Mouse (Mus musculus): ENCODE results near the gene Enox1. TPM values are rescaled to one million over a fixed set of nuclear protein-coding genes. Genes with fewer than 3 reads are reported as not detected.

Gene Enox1
- polyA plus RNA-seq, 1 experiment from 2014 or later: 7.4 TPM

DNA sequence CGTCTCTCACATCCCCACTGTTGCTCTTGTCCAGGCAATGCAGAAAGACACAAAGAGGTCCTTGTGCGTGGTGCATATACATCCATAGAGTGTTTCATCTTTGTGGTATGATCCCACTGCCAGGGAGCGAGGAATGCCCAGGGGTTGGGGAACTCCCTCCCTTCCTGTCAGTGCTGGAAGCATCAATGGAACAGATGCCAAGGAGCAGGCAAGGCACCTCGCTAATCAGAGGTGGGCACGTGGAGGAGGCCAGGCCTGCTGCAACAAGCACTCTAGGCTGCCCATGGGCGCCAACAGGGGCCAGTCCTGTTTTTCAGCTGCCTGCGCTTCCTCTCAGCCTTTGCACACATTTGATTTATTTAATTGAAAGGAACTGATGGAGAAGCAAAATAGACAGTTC is 56.6 kb downstream of the Enox1 start:
- Histone ChIP-seq H3K9ac (replicated peaks; ENCODE audit: low read depth, low read length) (no peak overlapping the region), H3K36me3 (ENCODE audit: control insufficient read depth, insufficient read depth, low read length) (no peaks in the 10 kb centered on the region), H3K9me3 (ENCODE audit: control insufficient read depth, low read depth, low read length) (no peaks in the 10 kb centered on the region), H3K27ac (ENCODE audit: low read length) (no peak overlapping the region), H3K27me3 (ENCODE audit: control insufficient read depth, insufficient read depth, low read length) (no peaks in the 10 kb centered on the region), H3K4me3 (ENCODE audit: low read depth, low read length) (no peak overlapping the region), H3K4me2 (replicated peaks; ENCODE audit: low read depth, low read length) (no peak overlapping the region), H3K4me1 (ENCODE audit: control insufficient read depth, insufficient read depth, low read length) (no peaks in the 10 kb centered on the region)
- no peak for ATAC-seq (ENCODE audit: insufficient number of reproducible peaks, insufficient read depth, low FRiP score, low read depth)
- 73% methylated on average over 7 of the region's 7 CpGs for WGBS

DNA sequence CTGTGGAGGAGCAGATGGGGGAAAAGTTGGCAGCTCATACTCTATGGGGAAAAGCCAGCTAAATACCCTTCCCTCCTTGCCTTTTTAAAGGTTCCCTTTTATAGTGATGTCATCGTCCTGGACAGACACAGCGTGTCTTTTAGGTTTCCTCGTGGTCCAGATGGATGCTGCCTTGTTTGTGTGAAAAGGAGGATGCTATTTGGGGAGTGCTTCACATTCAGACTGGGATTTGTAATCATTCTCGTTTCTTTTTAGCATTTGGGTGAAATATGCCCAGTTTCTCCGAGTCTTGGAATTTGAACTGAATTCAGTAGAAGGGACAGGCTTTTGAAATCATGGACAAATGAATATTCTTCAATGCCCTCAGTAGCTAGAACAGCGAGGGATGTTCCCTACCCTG is 58.3 kb downstream of the Enox1 start:
- no peak overlapping the region for H3K9ac ChIP-seq (replicated peaks; ENCODE audit: low read depth, low read length)
- 83% methylated on average over 6 of the region's 6 CpGs for WGBS
- no peaks in the 10 kb centered on the region for H3K27me3 ChIP-seq (ENCODE audit: control insufficient read depth, insufficient read depth, low read length)
- ATAC-seq (ENCODE audit: insufficient number of reproducible peaks, insufficient read depth, low FRiP score, low read depth): no peak
- H3K4me3 ChIP-seq (ENCODE audit: low read depth, low read length): no peak overlapping the region
- H3K9me3 ChIP-seq (ENCODE audit: control insufficient read depth, low read depth, low read length): no peaks in the 10 kb centered on the region
- no peak overlapping the region for H3K27ac ChIP-seq (ENCODE audit: low read length)
- no peaks in the 10 kb centered on the region for H3K36me3 ChIP-seq (ENCODE audit: control insufficient read depth, insufficient read depth, low read length)
- no peak overlapping the region for H3K4me2 ChIP-seq (replicated peaks; ENCODE audit: low read depth, low read length)
- H3K4me1 ChIP-seq (ENCODE audit: control insufficient read depth, insufficient read depth, low read length): no peaks in the 10 kb centered on the region

DNA sequence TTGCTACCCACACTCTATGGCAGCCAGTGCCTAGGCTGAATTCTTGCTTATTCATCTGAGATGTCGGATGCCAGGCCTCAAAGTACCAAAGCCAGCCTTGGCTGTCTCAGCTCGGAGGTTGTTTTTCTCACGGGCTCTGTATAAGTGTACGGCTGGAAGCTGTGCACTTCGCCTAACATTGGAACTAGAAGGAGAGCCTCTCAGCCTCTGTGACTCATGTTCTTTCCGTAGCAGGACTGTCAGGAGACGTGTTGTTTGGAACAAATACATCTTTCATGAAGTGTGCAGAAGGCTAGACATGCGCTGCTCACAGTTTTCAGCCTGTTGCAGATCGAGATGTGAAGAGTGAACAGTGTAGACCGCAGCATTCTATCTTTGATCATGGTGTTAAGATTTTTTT is 68.8 kb downstream of the Enox1 start:
- Histone ChIP-seq H3K4me3 (ENCODE audit: low read depth, low read length) (no peak overlapping the region), H3K27ac (ENCODE audit: low read length) (no peak overlapping the region), H3K9me3 (ENCODE audit: control insufficient read depth, low read depth, low read length) (no peaks in the 10 kb centered on the region), H3K27me3 (ENCODE audit: control insufficient read depth, insufficient read depth, low read length) (no peaks in the 10 kb centered on the region), H3K4me1 (ENCODE audit: control insufficient read depth, insufficient read depth, low read length) (no peaks in the 10 kb centered on the region), H3K4me2 (replicated peaks; ENCODE audit: low read depth, low read length) (no peak overlapping the region), H3K36me3 (ENCODE audit: control insufficient read depth, insufficient read depth, low read length) (no peaks in the 10 kb centered on the region), H3K9ac (replicated peaks; ENCODE audit: low read depth, low read length) (no peak overlapping the region)
- WGBS: 83% methylated on average over 10 of the region's 10 CpGs
- ATAC-seq (ENCODE audit: insufficient number of reproducible peaks, insufficient read depth, low FRiP score, low read depth): no peak

DNA sequence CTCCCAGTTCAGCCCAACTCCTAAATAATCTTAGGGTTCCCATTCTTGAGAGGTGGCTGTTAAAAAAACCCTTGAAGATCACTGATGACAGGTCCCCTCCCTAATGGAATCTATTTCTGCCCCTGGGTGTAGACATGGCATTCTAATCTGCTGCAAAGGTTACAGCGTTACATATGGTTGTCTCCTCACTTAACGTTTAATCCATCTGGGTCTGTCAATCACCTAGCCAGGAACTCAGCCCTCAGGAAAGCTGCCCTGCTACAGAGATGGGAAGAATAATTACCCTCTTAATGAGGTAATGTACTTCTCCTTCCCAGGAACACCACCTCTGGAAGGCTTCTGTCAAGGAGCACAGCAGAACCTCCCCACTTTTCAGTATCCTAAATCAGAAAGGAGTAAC is 82.2 kb downstream of the Enox1 start:
- H3K4me1 ChIP-seq (ENCODE audit: control insufficient read depth, insufficient read depth, low read length): no peaks in the 10 kb centered on the region
- H3K36me3 ChIP-seq (ENCODE audit: control insufficient read depth, insufficient read depth, low read length): no peaks in the 10 kb centered on the region
- no peak overlapping the region for H3K27ac ChIP-seq (ENCODE audit: low read length)
- H3K9me3 ChIP-seq (ENCODE audit: control insufficient read depth, low read depth, low read length): no peaks in the 10 kb centered on the region
- 67% methylated on average over 2 of the region's 2 CpGs for WGBS
- ATAC-seq (ENCODE audit: insufficient number of reproducible peaks, insufficient read depth, low FRiP score, low read depth): no peak
- no peaks in the 10 kb centered on the region for H3K27me3 ChIP-seq (ENCODE audit: control insufficient read depth, insufficient read depth, low read length)
- H3K9ac ChIP-seq (replicated peaks; ENCODE audit: low read depth, low read length): no peak overlapping the region
- H3K4me2 ChIP-seq (replicated peaks; ENCODE audit: low read depth, low read length): no peak overlapping the region
- H3K4me3 ChIP-seq (ENCODE audit: low read depth, low read length): no peak overlapping the region

DNA sequence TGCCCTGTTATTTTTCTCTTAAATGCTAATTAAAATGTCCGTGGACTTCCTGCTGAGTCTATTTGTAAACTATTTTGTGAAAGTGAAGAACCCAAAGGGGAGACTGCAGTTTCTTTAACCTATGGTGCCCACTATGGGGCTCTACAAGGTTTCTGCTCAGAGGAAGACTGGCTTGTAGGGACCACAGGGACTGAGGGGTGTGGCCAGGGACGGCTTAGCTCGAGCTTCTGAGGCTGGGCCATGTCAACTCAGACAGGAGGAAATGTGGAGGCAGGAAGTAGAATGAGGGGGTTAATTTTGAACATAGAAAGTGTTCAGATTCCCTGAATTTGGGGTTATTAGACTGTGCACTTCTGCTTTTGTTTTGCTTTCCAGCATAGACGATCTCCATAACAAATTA is 82.8 kb downstream of the Enox1 start:
- ATAC-seq (ENCODE audit: insufficient number of reproducible peaks, insufficient read depth, low FRiP score, low read depth): no peak
- no peaks in the 10 kb centered on the region for H3K36me3 ChIP-seq (ENCODE audit: control insufficient read depth, insufficient read depth, low read length)
- WGBS: 30% methylated on average over 4 of the region's 4 CpGs
- H3K4me3 ChIP-seq (ENCODE audit: low read depth, low read length): no peak overlapping the region
- no peaks in the 10 kb centered on the region for H3K9me3 ChIP-seq (ENCODE audit: control insufficient read depth, low read depth, low read length)
- H3K9ac ChIP-seq (replicated peaks; ENCODE audit: low read depth, low read length): no peak overlapping the region
- H3K27ac ChIP-seq (ENCODE audit: low read length): no peak overlapping the region
- no peak overlapping the region for H3K4me2 ChIP-seq (replicated peaks; ENCODE audit: low read depth, low read length)
- H3K4me1 ChIP-seq (ENCODE audit: control insufficient read depth, insufficient read depth, low read length): no peaks in the 10 kb centered on the region
- no peaks in the 10 kb centered on the region for H3K27me3 ChIP-seq (ENCODE audit: control insufficient read depth, insufficient read depth, low read length)

DNA sequence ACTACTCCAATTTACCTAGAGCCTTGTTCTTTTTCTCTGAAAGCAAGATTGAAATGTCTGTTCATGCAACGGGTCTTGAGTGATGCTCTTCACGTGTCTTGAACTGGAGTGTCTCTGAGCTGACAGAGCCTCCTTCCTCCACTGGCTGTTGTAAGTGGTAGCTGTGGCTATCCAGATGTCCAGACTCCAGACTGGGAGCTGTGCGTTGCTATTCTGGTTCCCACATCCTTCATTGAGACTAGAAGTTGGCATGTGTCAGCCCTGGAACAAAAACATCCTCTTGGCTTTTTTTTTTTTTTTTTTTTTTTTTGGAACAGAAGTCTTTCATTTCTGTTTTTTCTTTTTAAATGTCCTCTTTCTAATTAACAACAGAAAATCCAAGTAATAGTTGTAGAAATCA is 90.4 kb downstream of the Enox1 start:
- Histone ChIP-seq H3K9ac (replicated peaks; ENCODE audit: low read depth, low read length) (no peak overlapping the region), H3K4me1 (ENCODE audit: control insufficient read depth, insufficient read depth, low read length) (peaks cover 3% of the 10 kb centered on the region; the same call in 1 of the 2 replicates), H3K4me3 (ENCODE audit: low read depth, low read length) (no peak overlapping the region), H3K27ac (ENCODE audit: low read length) (no peak overlapping the region), H3K36me3 (ENCODE audit: control insufficient read depth, insufficient read depth, low read length) (no peaks in the 10 kb centered on the region), H3K27me3 (ENCODE audit: control insufficient read depth, insufficient read depth, low read length) (no peaks in the 10 kb centered on the region), H3K4me2 (replicated peaks; ENCODE audit: low read depth, low read length) (no peak overlapping the region), H3K9me3 (ENCODE audit: control insufficient read depth, low read depth, low read length) (peaks cover 4% of the 10 kb centered on the region; the same call in 1 of the 2 replicates)
- no peak for ATAC-seq (ENCODE audit: insufficient number of reproducible peaks, insufficient read depth, low FRiP score, low read depth)
- WGBS: 80% methylated on average over 3 of the region's 3 CpGs

DNA sequence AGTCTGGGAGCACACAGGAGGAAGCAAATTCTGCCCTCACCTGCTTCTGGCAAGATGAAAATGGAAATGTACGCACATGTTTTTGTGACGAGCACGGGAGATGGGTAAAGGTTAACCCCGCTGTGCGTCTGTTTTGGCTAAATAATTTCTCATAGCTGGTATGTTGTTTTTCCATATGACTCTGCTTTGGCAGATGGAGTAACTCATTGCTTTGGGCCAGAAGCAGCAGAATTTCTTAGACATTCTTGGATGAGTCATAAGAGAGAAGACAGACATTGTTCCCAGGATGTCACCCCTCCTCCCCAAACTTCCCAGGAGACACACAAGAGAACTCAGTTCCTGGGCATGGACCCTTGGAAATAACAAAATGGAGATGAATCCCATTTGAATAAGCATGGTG is 91.9 kb downstream of the Enox1 start:
- peaks cover 4% of the 10 kb centered on the region; the same call in 1 of the 2 replicates for H3K9me3 ChIP-seq (ENCODE audit: control insufficient read depth, low read depth, low read length)
- no peak overlapping the region for H3K9ac ChIP-seq (replicated peaks; ENCODE audit: low read depth, low read length)
- H3K27ac ChIP-seq (ENCODE audit: low read length): no peak overlapping the region
- no peak overlapping the region for H3K4me3 ChIP-seq (ENCODE audit: low read depth, low read length)
- 64% methylated on average over 5 of the region's 5 CpGs for WGBS
- H3K27me3 ChIP-seq (ENCODE audit: control insufficient read depth, insufficient read depth, low read length): no peaks in the 10 kb centered on the region
- ATAC-seq (ENCODE audit: insufficient number of reproducible peaks, insufficient read depth, low FRiP score, low read depth): no peak
- peaks cover 3% of the 10 kb centered on the region; the same call in 1 of the 2 replicates for H3K4me1 ChIP-seq (ENCODE audit: control insufficient read depth, insufficient read depth, low read length)
- no peak overlapping the region for H3K4me2 ChIP-seq (replicated peaks; ENCODE audit: low read depth, low read length)
- H3K36me3 ChIP-seq (ENCODE audit: control insufficient read depth, insufficient read depth, low read length): no peaks in the 10 kb centered on the region

DNA sequence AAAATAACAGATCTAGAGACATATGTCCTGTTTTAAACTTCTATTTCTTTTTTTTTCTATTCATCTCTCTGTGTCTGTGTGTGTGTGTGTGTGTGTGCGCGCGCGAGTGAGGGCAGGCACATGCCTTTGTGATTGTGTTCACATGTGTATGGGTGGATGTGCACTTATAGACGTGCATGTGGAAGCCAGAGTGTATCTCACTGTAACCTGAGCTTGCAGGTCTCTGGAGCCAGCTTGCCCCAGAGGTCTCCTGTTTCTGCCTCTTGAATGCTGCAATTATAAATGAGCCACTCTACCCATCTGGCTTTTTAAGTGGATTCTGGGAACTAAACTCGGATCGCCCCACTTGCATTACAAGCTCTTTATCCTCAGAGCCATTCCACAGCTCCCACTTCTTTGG is 92.4 kb downstream of the Enox1 start:
- Histone ChIP-seq H3K27me3 (ENCODE audit: control insufficient read depth, insufficient read depth, low read length) (no peaks in the 10 kb centered on the region), H3K4me3 (ENCODE audit: low read depth, low read length) (no peak overlapping the region), H3K36me3 (ENCODE audit: control insufficient read depth, insufficient read depth, low read length) (no peaks in the 10 kb centered on the region), H3K4me2 (replicated peaks; ENCODE audit: low read depth, low read length) (no peak overlapping the region), H3K4me1 (ENCODE audit: control insufficient read depth, insufficient read depth, low read length) (peaks cover 3% of the 10 kb centered on the region; the same call in 1 of the 2 replicates), H3K9ac (replicated peaks; ENCODE audit: low read depth, low read length) (no peak overlapping the region), H3K9me3 (ENCODE audit: control insufficient read depth, low read depth, low read length) (peaks cover 4% of the 10 kb centered on the region; the same call in 1 of the 2 replicates), H3K27ac (ENCODE audit: low read length) (no peak overlapping the region)
- ATAC-seq (ENCODE audit: insufficient number of reproducible peaks, insufficient read depth, low FRiP score, low read depth): no peak
- whole genome bisulfite sequencing: 70% methylated on average over 7 of the region's 7 CpGs

DNA sequence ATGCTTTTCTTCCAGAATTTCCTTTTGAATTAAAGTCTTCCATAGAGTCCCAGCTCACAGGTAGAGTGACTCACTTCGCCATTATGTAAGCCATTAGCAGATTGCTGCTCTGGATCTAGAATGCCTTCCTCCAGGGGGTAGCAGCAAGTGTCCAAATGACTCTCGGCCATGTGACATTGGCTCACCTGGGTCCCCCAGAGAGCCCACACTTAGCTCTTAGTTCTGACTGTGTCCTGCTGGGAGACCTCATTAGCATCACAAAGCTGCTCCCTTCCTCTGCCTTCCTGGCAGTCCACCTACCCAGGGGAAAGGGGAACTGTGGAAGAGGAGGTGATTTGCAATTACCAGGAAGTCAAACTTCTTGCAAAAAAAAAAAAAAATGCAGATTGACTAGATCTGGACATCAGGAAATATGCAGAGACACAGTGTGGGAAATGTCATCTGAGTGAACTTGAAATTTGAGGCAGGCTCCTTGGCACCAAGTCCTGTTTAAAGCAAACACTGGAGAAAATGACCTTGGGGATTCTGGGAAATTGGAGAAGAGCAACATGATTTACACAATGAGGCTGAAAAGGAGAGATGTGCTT is 94.2 kb downstream of the Enox1 start:
- peaks cover 3% of the 10 kb centered on the region; the same call in 1 of the 2 replicates for H3K4me1 ChIP-seq (ENCODE audit: control insufficient read depth, insufficient read depth, low read length)
- H3K9ac ChIP-seq (replicated peaks; ENCODE audit: low read depth, low read length): no peak overlapping the region
- H3K9me3 ChIP-seq (ENCODE audit: control insufficient read depth, low read depth, low read length): peaks cover 4% of the 10 kb centered on the region; the same call in 1 of the 2 replicates
- ATAC-seq (ENCODE audit: insufficient number of reproducible peaks, insufficient read depth, low FRiP score, low read depth): no peak
- H3K4me3 ChIP-seq (ENCODE audit: low read depth, low read length): no peak overlapping the region
- no peaks in the 10 kb centered on the region for H3K27me3 ChIP-seq (ENCODE audit: control insufficient read depth, insufficient read depth, low read length)
- H3K27ac ChIP-seq (ENCODE audit: low read length): no peak overlapping the region
- H3K4me2 ChIP-seq (replicated peaks; ENCODE audit: low read depth, low read length): no peak overlapping the region
- H3K36me3 ChIP-seq (ENCODE audit: control insufficient read depth, insufficient read depth, low read length): no peaks in the 10 kb centered on the region
- WGBS: 57% methylated on average over 2 of the region's 2 CpGs

Data from stomach, embryonic 14.5 days (tissue).